Mouse (Mus musculus): ENCODE data around the gene Npvf. TPM values are rescaled to one million over a fixed set of nuclear protein-coding genes. Genes with fewer than 3 reads are reported as not detected.
A peak's percentile ranks its signal among the peaks of the same experiment; 100 is the strongest.
"Not testable (repeated sequence)": the region's sequence is repeated elsewhere in the genome, so short reads cannot be mapped to it uniquely, and the experiment has no call there.

Npvf gene
- polyA plus RNA-seq, 1 experiment from 2014 or later = not detected

DNA sequence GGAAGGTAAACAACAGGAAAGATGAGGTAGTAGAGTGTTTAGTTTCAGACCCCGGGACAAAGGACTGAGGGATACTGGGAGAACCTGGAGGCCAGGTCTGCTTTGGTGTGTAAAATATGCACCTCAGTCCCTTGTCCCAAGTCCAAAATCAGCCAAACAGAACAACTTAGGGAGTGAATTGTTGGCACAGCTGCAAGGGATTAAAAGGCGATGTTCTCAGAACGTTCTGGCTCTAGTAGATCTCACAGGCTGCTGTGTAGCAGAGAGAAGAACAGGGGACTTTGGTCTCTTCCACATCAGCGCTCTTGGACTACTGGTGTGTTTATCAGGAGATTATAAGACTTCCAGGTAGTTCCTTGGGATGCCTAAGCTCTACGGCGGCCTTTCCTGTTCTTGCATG lies 6.6 kb downstream of the Npvf start:
- H3K4me1 ChIP-seq (ENCODE audit: control insufficient read depth, insufficient read depth, low read length) = no peaks in the 10 kb centered on the region; the same call in 1 of the 2 replicates
- ATAC-seq (ENCODE audit: insufficient number of reproducible peaks, low FRiP score, low TSS enrichment, low read depth) (no peak), DNase-seq (ENCODE audit: low spot score) (no peak)
- H3K9ac ChIP-seq (ENCODE audit: low read length) = no peak overlapping the region
- H3K27me3 ChIP-seq (ENCODE audit: control insufficient read depth, insufficient read depth, low read length) = no peaks in the 10 kb centered on the region
- H3K4me3 ChIP-seq (ENCODE audit: low read depth, low read length) = no peak overlapping the region
- H3K36me3 ChIP-seq (ENCODE audit: control insufficient read depth, insufficient read depth, low read length) = no peaks in the 10 kb centered on the region
- H3K4me2 ChIP-seq (ENCODE audit: low read depth, severe bottlenecking) = no peak overlapping the region
- H3K9me3 ChIP-seq (ENCODE audit: control insufficient read depth, low read length) = no peaks in the 10 kb centered on the region
- 86% methylated on average over 6 of the region's 6 CpGs for WGBS
- no peak overlapping the region for H3K27ac ChIP-seq (replicated peaks; ENCODE audit: low read depth, low read length)

GRCm38 (mm10) chr6:50646659-50647058 lies 7.6 kb downstream of the Npvf start:
- H3K4me1 ChIP-seq (ENCODE audit: control insufficient read depth, insufficient read depth, low read length) = peaks cover 5% of the 10 kb centered on the region
- ATAC-seq (ENCODE audit: insufficient number of reproducible peaks, low FRiP score, low TSS enrichment, low read depth) (no peak), DNase-seq (ENCODE audit: low spot score) (no peak)
- WGBS = 67% methylated on average over 3 of the region's 3 CpGs
- H3K27ac ChIP-seq (replicated peaks; ENCODE audit: low read depth, low read length) = no peak overlapping the region
- H3K36me3 ChIP-seq (ENCODE audit: control insufficient read depth, insufficient read depth, low read length) = no peaks in the 10 kb centered on the region
- no peak overlapping the region for H3K4me2 ChIP-seq (ENCODE audit: low read depth, severe bottlenecking)
- H3K27me3 ChIP-seq (ENCODE audit: control insufficient read depth, insufficient read depth, low read length) = no peaks in the 10 kb centered on the region
- no peak overlapping the region for H3K9ac ChIP-seq (ENCODE audit: low read length)
- H3K9me3 ChIP-seq (ENCODE audit: control insufficient read depth, low read length) = no peaks in the 10 kb centered on the region
- no peak overlapping the region for H3K4me3 ChIP-seq (ENCODE audit: low read depth, low read length)

DNA sequence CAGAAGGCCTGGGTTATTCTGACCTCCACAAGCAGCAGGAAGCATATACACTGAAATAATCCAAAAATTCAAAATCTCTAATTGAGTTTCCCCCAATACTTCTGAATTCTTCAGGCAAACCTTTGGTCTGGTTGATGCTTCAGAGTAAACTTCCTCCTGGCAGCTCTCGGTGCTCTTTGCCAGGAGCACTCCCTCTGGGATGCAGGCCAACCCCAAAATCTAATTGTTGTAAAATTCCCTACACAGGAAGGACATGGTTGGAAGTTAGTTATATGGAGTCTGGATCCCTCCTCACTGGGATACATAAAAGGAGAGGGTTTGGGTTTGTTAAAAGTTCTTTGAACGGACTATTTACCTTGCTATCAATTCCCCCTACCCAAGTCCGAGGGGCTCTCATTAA lies 9.5 kb downstream of the Npvf start:
- ATAC-seq (ENCODE audit: insufficient number of reproducible peaks, low FRiP score, low TSS enrichment, low read depth) (no peak), DNase-seq (ENCODE audit: low spot score) (no peak)
- Histone ChIP-seq H3K9ac (ENCODE audit: low read length) (no peak overlapping the region), H3K4me2 (ENCODE audit: low read depth, severe bottlenecking) (no peak overlapping the region), H3K4me3 (ENCODE audit: low read depth, low read length) (no peak overlapping the region), H3K9me3 (ENCODE audit: control insufficient read depth, low read length) (no peaks in the 10 kb centered on the region), H3K27ac (replicated peaks; ENCODE audit: low read depth, low read length) (no peak overlapping the region), H3K4me1 (ENCODE audit: control insufficient read depth, insufficient read depth, low read length) (peaks cover 5% of the 10 kb centered on the region), H3K36me3 (ENCODE audit: control insufficient read depth, insufficient read depth, low read length) (no peaks in the 10 kb centered on the region), H3K27me3 (ENCODE audit: control insufficient read depth, insufficient read depth, low read length) (no peaks in the 10 kb centered on the region)
- WGBS = 69% methylated on average over 3 of the region's 3 CpGs

- no peak for ATAC-seq (ENCODE audit: insufficient number of reproducible peaks, low FRiP score, low TSS enrichment, low read depth)
- H3K4me2 ChIP-seq (ENCODE audit: low read depth, severe bottlenecking) = no peak overlapping the region
- no peak overlapping the region for H3K27ac ChIP-seq (replicated peaks; ENCODE audit: low read depth, low read length)
- WGBS = 48% methylated on average over 5 of the region's 5 CpGs
- no peaks in the 10 kb centered on the region for H3K9me3 ChIP-seq (ENCODE audit: control insufficient read depth, low read length)
- no peak overlapping the region for H3K4me3 ChIP-seq (ENCODE audit: low read depth, low read length)
- no peak overlapping the region for H3K9ac ChIP-seq (ENCODE audit: low read length)
- peaks cover 5% of the 10 kb centered on the region; the same call in 1 of the 2 replicates for H3K4me1 ChIP-seq (ENCODE audit: control insufficient read depth, insufficient read depth, low read length)
- no peaks in the 10 kb centered on the region for H3K27me3 ChIP-seq (ENCODE audit: control insufficient read depth, insufficient read depth, low read length)
- peak; percentile 56 for DNase-seq (ENCODE audit: low spot score)
- no peaks in the 10 kb centered on the region for H3K36me3 ChIP-seq (ENCODE audit: control insufficient read depth, insufficient read depth, low read length)
Measured at GRCm38 (mm10) chr6:50641898-50642297, 12.3 kb downstream of the Npvf start.

DNA sequence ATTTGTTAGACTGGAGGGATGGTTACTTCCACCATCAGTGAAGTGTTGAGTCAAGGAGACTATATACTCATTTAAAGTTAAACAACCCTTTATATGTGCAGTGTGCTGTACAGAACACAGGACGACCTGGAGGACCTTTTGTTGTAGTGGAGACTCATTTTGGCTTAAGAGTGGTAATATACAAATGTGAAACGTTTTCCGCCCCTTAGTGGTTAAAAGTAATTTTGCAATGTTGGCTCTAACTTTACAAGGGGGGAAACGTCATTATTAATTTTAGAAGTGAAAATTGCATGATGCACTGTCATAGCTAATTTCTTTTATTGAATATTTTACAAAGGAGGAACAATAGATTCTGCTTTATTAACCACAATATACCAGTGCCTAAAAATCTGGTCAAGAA lies 13.9 kb downstream of the Npvf start:
- 80% methylated on average over 4 of the region's 4 CpGs for WGBS
- no peak overlapping the region for H3K4me3 ChIP-seq (ENCODE audit: low read depth, low read length)
- no peak for ATAC-seq (ENCODE audit: insufficient number of reproducible peaks, low FRiP score, low TSS enrichment, low read depth)
- H3K9ac ChIP-seq (ENCODE audit: low read length) = no peak overlapping the region
- H3K27me3 ChIP-seq (ENCODE audit: control insufficient read depth, insufficient read depth, low read length) = no peaks in the 10 kb centered on the region
- H3K36me3 ChIP-seq (ENCODE audit: control insufficient read depth, insufficient read depth, low read length) = no peaks in the 10 kb centered on the region
- H3K27ac ChIP-seq (replicated peaks; ENCODE audit: low read depth, low read length) = no peak overlapping the region
- peaks cover 5% of the 10 kb centered on the region; the same call in 1 of the 2 replicates for H3K4me1 ChIP-seq (ENCODE audit: control insufficient read depth, insufficient read depth, low read length)
- DNase-seq (ENCODE audit: low spot score) = no peak
- H3K4me2 ChIP-seq (ENCODE audit: low read depth, severe bottlenecking) = no peak overlapping the region
- H3K9me3 ChIP-seq (ENCODE audit: control insufficient read depth, low read length) = no peaks in the 10 kb centered on the region

- H3K4me3 ChIP-seq (ENCODE audit: low read depth, low read length) = no peak overlapping the region
- peaks cover 5% of the 10 kb centered on the region; the same call in 1 of the 2 replicates for H3K4me1 ChIP-seq (ENCODE audit: control insufficient read depth, insufficient read depth, low read length)
- no peaks in the 10 kb centered on the region for H3K36me3 ChIP-seq (ENCODE audit: control insufficient read depth, insufficient read depth, low read length)
- DNase-seq (ENCODE audit: low spot score) (no peak), ATAC-seq (ENCODE audit: insufficient number of reproducible peaks, low FRiP score, low TSS enrichment, low read depth) (no peak)
- no peak overlapping the region for H3K4me2 ChIP-seq (ENCODE audit: low read depth, severe bottlenecking)
- no peak overlapping the region for H3K9ac ChIP-seq (ENCODE audit: low read length)
- 31% methylated on average over 2 of the region's 2 CpGs for WGBS
- no peaks in the 10 kb centered on the region for H3K9me3 ChIP-seq (ENCODE audit: control insufficient read depth, low read length)
- no peaks in the 10 kb centered on the region for H3K27me3 ChIP-seq (ENCODE audit: control insufficient read depth, insufficient read depth, low read length)
- H3K27ac ChIP-seq (replicated peaks; ENCODE audit: low read depth, low read length) = no peak overlapping the region
Measured at GRCm38 (mm10) chr6:50639656-50640055, 14.6 kb downstream of the Npvf start.

DNA sequence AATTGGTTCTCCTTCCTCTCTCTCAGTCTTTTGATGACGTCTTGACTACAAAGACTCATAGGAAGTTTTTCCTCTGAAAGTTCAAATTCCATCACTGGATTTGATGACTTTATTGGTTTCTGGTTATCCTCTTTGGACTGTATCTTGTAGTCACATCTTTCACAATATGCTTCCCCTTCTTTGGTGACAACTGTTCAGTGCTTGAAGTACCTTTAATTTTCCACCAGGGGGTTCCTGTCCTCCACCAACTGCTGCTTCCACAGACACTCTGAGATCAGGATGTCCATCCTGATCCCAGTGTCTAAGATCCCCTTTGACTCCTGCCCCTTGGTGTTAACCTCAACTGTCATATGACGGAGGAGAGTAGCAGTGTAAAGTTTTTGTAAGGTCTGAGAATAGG lies 28.1 kb downstream of the Npvf start:
- not testable (repeated sequence) for H3K4me1 ChIP-seq (ENCODE audit: control insufficient read depth, insufficient read depth, low read length); H3K9ac ChIP-seq (ENCODE audit: low read length); H3K4me2 ChIP-seq (ENCODE audit: low read depth, severe bottlenecking); H3K27me3 ChIP-seq (ENCODE audit: control insufficient read depth, insufficient read depth, low read length); H3K9me3 ChIP-seq (ENCODE audit: control insufficient read depth, low read length); H3K4me3 ChIP-seq (ENCODE audit: low read depth, low read length); DNase-seq (ENCODE audit: low spot score); H3K27ac ChIP-seq (replicated peaks; ENCODE audit: low read depth, low read length); ATAC-seq (ENCODE audit: insufficient number of reproducible peaks, low FRiP score, low TSS enrichment, low read depth); H3K36me3 ChIP-seq (ENCODE audit: control insufficient read depth, insufficient read depth, low read length)
- WGBS = 71% methylated on average over 2 of the region's 2 CpGs

- H3K9ac ChIP-seq (ENCODE audit: low read length); DNase-seq (ENCODE audit: low spot score); H3K4me1 ChIP-seq (ENCODE audit: control insufficient read depth, insufficient read depth, low read length); H3K9me3 ChIP-seq (ENCODE audit: control insufficient read depth, low read length); H3K27ac ChIP-seq (replicated peaks; ENCODE audit: low read depth, low read length); ATAC-seq (ENCODE audit: insufficient number of reproducible peaks, low FRiP score, low TSS enrichment, low read depth); H3K4me2 ChIP-seq (ENCODE audit: low read depth, severe bottlenecking); H3K27me3 ChIP-seq (ENCODE audit: control insufficient read depth, insufficient read depth, low read length); H3K4me3 ChIP-seq (ENCODE audit: low read depth, low read length); H3K36me3 ChIP-seq (ENCODE audit: control insufficient read depth, insufficient read depth, low read length): not testable (repeated sequence)
- 84% methylated on average over 1 of the region's 1 CpGs for WGBS
Measured at GRCm38 (mm10) chr6:50618273-50618672, 36.0 kb downstream of the Npvf start.

- 38% methylated on average over 4 of the region's 4 CpGs for WGBS
Measured at GRCm38 (mm10) chr6:50601620-50602019, 52.6 kb downstream of the Npvf start.

More at GRCm38 (mm10) chr6:50601620-50602019, 52.6 kb downstream of the Npvf start:
- Histone ChIP-seq H3K27ac (replicated peaks; ENCODE audit: low read depth, low read length) (no peak overlapping the region), H3K9ac (ENCODE audit: low read length) (no peak overlapping the region), H3K9me3 (ENCODE audit: control insufficient read depth, low read length) (no peaks in the 10 kb centered on the region), H3K36me3 (ENCODE audit: control insufficient read depth, insufficient read depth, low read length) (no peaks in the 10 kb centered on the region), H3K4me3 (ENCODE audit: low read depth, low read length) (no peak overlapping the region), H3K4me2 (ENCODE audit: low read depth, severe bottlenecking) (no peak overlapping the region), H3K4me1 (ENCODE audit: control insufficient read depth, insufficient read depth, low read length) (no peaks in the 10 kb centered on the region), H3K27me3 (ENCODE audit: control insufficient read depth, insufficient read depth, low read length) (no peaks in the 10 kb centered on the region)
- DNase-seq (ENCODE audit: low spot score) (peak; percentile 76), ATAC-seq (ENCODE audit: insufficient number of reproducible peaks, low FRiP score, low TSS enrichment, low read depth) (no peak)
